Mouse (Mus musculus) T-cell, adult 2 months (primary cell): Measurements from ENCODE around the gene Eef1a2.
"Not testable (repeated sequence)": the region's sequence is repeated elsewhere in the genome, so short reads cannot be mapped to it uniquely, and the experiment has no call there.

ENCODE experiments used
- DNase-seq: peaks from one replicate; pipeline ENCODE4 v3.0.0; 2022; ENCODE audit warnings: low spot score

Gene Eef1a2

DNA sequence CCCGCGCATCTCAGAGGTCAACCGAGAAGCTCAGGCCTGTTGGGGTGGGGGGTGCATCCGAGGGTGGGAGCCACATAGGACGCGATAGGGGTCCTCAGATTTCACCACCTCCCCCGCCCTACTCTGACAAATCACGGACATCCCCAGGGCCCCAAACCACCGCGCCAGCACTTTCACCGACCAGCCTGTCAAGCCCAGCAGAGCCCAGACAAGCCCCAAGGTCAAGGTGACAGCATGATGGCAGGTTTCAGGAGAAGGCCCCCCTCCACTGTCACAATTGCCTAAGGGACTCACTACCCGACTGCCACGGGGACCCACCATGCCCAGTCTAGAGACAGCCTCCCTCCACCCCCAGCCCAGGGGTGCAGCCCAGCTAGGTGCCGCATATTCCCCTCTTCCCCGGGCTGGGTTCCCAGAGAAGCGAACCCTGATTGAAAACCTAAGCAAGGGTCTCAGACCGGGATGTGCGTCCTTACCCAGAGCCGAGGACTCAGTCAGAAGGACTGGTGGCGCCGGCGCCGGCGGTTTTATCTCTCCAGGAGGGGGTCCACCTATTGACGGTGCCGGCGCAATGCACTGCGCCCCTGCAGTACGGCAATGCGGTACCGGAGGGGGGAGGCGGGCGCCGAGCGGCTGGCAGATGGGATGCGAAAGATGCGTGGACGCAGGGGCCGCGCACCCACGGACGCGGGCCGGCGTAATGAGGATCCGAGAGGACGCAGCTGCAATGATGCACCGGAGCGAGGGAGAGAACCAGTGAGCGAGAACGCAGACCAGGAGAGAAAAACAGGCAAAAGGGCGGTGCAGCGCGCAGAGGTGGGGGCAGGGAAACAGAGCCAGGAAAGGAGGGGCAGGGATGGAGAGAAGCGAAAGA lies at the start of gene Eef1a2:
Gene Eef1a2, minus strand, starts transcription at position 767 of the 874 bp plus-strand sequence.
- no peak for DNase-seq

DNA sequence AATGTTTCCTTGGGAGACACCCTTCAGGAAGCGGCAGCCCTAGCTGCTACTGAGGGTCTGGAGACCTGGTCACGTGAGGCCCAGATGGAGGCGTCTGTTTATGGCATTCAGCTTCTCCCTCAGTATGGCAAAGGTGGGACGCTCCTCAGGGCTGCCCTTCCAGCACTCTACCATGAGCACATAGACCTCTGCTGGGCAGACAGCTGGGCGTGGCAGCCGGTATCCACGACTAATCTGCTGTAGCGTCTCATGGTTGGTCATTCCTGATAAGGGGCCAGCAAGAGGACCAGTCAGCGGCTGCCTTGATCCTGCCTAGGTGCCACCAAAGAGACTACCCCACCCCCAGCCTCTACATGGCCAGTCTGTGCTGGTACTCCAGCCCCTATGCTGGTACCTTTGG lies 49.3 kb upstream of the Eef1a2 start:
- no peak for DNase-seq

DNA sequence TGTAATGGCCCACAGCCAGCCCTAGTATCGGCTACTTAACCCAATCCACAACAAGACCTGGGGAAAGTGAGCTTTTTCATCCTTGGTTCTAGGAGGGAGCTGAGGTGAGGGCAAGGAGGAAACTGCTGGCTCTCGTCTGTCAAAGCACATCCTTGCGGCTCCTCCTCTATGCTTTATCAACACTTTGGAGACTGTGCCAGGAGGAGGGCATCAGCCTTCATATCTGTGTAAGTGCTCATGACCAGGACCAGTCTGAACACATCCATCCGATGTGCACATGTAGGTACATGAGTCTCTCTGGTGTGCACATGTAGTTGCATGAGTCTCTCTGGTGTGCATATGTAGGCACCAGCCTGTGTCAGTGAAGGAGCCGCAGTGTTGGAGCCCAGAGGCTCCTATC lies 48.9 kb upstream of the Eef1a2 start:
- no peak for DNase-seq

DNA sequence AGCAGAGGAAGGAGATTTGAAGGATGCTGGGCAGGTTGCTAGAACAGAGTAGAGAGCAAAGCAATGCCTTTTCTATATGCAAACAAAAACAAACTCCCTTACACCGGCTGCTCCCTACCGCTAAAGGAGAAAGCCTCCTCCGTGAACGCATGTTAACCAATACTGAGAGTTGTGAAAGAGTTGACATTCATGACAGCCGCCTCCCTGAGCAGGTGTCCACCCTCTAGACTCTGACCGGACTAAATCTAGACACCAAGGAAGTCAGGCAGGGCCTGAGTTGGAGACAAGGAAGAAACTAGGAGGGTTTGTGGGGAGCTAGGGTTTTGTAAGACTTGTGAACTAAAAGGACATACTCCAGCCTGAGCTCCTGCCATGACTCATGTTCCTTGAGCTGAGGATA lies 46.1 kb upstream of the Eef1a2 start:
- no peak for DNase-seq

DNA sequence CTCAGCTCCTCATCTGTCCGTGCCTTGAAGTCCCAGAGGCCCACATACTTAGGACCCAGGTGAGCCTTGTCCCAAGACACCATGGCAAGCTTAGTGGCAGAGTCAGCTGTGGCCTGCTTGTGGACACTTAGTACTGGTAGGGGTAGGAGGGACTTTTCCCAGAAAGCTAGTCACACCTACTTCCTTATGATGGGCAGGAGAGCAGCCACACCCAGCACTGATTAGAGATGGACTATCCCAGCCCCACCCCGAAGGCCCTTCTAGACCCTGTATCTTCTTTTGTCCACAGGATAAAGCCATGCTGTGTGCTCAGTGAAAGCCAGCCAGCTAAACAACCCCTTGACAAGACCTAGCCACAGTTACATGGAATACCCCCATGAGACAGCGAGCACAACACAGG lies 45.6 kb upstream of the Eef1a2 start, which contains the start of gene Ptk6:
Gene Ptk6, minus strand, starts transcription at position 368 of the 400 bp plus-strand sequence.
- DNase-seq, result no peak

DNA sequence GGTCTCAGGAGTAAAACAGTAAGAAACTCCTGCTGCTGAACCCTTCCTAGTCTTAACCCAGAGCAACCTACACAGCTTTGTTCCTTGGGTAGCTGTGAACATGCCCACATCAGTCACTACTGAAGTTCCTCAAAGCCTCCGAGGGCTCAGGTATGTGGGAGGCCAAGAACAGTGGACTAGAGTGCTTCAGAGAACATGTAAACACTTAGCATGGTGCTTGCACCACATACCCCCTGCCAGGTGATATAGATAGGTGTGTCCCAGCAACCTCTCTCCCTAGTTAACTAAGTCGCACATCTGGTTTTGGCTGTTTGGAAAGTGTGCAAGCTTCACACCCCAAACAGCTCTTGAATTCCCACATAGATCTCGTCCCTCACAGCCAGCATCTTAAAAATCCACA lies 44.8 kb upstream of the Eef1a2 start:
- DNase-seq, result no peak

DNA sequence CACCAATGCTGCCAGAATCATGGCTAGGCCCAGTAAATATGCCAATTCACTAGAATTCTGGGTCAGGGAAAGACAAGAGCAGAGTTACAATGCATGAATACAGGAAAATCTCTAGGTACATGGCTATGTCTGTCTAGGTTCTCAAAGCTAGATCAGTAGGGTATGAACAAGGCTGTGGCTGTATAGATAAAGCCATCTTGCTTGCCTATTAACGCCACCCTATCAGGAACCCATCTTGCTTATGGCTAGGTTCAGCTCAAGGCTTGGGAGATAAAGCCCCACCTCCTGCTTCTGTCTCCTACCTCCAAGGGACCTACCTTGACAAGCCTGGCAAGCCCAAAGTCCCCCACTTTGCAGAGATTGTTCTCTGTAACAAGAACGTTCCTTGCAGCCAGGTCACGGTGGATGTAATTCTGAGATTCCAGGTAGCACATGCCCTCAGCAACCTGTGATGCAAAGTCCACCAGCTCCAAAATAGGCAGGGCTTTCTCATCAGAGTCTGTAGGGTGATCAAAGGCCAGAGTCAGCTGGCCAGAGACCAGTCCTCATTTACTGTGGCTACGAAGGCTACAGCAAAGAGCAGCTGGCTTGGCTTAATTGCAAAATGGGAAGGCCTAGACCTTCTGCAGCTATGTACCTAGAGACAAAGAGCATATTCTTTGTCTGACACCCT lies 40.0 kb upstream of the Eef1a2 start:
- no peak for DNase-seq

DNA sequence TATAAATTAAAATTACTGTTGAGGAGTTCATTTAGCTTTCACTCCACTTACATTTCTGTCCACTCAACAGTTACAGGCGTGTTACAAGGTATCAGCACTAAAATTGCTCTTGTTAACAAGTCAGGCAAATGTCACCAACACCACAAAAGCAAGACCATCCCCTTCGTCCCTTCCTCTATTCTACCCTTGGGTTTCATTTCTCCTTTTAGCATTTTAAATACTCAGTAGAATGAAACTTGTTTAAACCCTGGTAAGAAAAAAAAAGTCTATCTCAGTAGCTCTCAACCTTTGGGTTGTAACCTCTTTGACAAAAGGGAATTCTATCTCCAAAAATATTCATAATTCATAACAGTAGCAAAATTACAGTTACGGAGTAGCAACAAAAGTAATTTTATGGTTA lies 36.2 kb upstream of the Eef1a2 start:
- no peak for DNase-seq

DNA sequence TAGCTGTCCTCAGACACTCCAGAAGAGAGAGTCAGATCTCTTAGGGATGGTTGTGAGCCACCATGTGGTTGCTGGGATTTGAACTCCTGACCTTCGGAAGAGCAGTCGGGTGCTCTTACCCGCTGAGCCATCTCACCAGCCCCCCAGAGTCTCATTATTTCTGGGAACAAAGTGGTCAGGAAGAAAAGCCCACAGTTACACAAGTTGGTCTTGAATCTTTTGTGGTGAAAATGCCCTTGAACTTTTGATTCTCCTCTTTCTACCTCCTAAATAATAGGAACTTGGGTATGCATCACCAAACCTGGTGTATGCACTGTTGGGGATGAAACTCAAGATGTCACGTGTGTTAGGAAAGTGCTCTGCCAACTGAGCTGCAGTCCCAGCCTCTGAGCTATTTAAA lies 35.1 kb upstream of the Eef1a2 start:
- no peak for DNase-seq

DNA sequence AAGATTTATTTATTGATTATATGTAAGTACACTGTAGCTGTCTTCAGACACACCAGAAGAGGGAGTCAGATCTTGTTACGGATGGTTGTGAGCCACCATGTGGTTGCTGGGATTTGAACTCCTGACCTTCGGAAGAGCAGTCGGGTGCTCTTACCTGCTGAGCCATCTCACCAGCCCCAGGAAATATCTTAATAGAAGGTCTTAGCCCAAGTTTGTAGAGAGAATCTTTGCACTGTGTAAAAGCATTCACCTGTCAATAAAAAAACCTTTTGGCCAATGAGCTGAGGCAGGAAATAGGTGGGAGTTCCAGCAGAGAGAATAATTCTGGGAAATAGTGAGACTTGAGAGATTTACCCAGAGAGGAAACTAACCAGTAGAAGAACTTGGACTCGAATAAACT lies 34.6 kb upstream of the Eef1a2 start:
- DNase-seq, result not testable (repeated sequence)

DNA sequence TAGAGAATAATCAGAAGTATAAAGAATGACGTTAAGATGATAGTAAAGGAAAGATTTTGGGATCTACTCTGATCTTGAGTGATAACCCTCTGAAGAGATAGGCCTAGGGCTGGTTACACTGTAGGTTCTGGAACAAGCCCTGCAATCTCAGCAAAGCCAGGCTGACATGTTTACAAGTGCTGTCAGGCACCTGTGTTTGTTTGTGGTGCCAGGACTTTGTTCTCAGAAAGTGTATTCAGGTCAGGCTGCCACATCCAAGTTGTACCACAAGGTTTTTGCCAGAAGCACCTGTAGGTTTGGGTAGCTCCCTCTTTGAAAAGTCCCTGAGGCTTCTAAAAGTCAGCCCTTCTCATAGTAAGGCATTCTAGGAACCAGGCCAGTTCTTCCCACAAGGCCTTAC lies 32.5 kb upstream of the Eef1a2 start:
- DNase-seq, result no peak

DNA sequence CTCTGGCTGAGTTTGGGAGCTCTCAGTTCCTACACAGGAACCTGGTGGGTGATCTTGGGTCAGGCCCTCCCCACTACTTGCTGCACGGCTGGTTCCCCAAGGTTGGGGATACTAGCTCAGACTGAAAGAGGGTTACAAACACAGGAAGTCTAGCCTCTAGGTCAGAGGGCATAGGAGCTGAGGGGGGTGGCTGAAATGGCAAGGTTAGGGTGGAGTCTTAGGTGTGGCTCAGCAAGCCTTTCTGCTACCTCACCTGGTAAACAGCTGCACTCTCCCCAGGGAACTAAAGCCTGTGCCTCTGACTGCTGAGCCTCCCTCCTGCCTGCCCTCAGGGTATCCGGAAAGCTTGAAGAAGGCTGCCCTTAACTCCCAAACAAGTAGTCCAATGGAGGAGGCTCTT lies 31.9 kb upstream of the Eef1a2 start:
- DNase-seq, result peak; percentile 16

DNA sequence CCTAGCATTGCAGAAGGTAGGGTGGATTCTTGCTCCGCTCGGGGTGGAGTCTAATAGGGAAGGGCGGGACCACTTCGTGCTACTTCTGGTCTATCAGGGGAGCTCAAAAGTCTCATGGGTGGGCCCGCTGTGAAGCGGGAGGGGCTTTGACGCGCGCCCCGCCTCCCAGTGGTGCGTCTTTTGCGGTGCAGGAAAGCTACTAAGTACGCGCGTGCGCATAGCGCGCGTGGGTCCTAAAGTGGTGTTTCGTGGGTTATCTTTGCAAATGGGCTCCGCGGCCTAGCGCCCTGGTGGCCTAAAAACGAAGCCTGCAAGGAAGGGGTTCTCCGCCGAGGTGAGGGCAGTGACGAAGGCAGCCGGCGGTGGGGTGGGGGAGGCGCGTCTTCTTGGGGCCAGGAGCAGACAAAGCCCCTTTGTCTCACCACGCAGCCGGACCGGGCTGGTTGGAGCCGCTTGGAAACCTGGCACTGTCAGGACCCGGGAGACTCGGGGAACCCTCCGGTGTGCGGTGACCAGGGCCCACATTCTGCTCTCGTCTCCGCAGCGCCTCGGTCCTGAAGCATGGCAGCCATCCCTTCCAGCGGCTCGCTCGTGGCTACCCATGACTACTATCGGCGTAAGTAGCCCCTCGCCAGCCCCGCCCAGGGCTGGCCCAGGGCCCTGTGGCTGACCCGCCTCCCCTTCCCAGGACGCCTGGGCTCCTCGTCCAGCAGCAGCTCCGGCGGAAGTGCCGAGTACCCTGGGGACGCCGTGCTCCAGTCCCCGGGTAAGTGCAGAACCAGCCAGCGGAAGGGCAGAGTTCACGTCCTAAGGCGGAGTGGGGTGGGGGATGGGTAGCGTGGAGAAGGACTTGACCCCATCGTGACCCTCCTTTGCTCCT lies 30.5 kb upstream of the Eef1a2 start, which contains the start of gene Ppdpf:
Gene Ppdpf, plus strand, starts transcription at position 127 of the 880 bp plus-strand sequence.
- DNase-seq, result peak; percentile 98

DNA sequence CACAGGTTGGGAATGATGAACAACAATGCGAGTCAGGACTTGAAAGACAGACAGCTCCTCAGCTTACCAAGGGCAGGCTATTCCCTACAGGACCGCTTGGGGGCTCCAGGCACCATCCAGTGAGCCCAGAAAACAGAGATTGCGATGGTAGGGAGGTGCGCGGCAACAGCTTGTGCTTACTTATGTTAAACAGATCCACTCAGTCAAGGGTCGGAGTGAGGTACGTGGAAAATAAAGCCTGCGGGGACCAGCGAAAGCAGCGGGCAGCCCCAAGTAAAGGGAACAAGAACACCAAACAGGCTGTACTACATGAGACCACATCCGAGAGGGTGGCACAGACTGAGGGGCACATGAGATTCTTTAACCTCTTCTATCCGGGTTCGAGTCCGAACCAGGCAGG lies 29.8 kb upstream of the Eef1a2 start:
- peak; percentile 87 for DNase-seq

DNA sequence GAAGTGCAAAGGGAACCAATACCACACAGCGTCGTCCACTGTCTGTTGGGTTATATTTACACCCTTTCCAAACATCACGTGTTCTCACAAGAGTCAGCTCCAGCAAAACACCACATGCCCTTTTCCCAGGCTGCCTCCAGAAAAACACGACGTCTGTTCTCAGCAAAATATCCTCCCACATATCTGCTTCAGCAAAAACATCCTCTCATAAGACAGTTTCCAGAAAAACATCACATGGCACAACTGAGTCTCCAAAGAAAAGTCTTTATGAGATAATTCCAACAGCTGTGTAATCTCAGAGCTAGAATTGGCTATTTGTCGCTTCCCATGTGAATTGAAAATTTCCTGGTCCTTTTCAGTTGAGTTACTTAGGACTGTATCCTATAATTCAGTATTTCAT lies 24.1 kb upstream of the Eef1a2 start:
- no peak for DNase-seq

DNA sequence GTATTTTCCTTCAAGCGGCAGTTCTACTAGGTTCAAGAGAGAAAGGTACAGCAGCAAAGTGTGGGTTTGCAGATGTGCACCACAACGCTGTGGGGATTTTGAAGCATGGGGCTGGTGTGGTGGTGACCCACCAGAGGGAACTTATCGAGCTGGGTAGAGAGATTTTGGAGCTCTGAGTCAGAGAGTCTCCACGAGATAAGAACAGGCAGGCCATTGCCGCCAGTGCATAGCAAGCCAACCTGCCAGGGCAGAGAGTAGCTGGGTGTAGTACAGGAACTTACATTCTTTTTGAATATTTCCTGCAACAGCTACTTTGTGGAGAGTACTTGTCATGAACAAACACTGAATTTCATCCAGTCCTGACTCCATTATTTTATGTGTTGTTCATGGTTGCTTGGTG lies 21.7 kb upstream of the Eef1a2 start:
- DNase-seq, result no peak

DNA sequence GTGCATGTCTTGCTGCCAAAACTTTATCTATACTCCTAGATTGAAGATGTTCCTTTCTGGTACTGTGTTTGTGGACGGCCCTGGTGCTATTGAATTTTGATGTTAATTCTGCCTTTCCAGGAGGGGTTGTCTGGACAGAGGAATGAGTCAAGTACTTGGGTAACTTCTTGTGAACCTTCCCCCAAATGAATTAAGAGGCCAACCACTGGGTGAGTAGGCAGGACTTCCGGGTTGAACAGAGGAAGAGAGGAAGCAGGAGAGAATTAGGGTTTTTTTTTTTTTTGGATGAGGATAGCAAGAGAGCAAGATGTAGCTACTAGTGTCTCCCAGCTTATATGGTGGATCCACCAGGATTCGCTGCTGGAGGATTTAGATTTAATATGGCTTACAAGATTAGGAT lies 21.2 kb upstream of the Eef1a2 start:
- no peak for DNase-seq

DNA sequence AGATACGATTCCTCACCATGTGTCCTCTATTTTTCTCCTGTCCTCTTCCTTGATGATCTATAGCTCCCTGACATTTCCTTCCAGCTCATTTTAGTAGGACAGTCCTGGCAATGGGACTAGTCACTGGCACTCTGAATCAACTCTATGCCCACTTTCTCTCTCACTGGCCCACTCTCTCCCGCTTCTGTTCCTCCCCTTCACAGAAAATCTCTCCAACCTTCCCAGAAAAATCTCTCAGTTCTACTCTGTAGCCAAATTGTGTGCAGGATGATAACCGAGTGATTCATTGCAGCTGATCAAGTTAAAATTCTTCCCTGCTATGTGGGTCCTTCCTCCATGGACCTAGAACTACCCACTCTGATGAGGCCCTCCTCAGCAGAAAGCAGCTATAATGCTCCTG lies 17.8 kb upstream of the Eef1a2 start:
- DNase-seq, result no peak

DNA sequence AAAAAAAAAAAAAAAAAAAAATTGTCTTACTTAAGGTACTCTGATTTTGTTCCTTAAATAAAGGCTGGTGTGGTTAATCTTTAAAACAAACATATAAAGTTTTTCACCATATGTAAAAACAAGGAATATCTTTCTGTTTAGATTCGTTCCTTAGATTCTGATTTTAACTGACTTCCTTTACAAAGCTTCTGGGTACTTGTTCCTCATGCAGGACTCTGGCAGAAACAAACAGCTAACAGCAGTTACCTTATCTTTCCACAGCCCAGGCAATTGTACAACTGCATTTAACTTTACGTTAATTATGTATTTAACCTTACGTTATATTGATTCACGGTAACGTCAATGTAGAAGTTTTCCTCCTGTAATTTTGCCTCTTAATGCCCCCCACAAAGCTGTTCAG lies 9.7 kb upstream of the Eef1a2 start:
- DNase-seq, result no peak

DNA sequence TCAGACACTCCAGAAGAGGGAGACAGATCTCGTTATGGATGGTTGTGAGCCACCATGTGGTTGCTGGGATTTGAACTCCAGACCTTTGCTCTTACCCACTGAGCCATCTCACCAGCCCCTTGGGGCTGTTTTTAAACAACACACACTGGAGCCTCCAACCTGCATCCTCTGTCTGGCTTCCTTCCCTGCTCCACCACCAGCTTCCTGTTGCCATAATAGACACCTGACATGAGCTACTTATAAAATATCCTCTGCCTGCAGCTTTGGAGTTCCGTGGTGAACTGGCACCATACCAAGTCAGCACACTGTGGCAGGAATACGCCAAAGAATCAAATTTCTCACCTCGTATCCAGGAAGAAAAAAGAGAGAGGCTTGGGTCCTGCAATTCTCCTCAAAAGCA lies 4.0 kb upstream of the Eef1a2 start:
- DNase-seq, result no peak

DNA sequence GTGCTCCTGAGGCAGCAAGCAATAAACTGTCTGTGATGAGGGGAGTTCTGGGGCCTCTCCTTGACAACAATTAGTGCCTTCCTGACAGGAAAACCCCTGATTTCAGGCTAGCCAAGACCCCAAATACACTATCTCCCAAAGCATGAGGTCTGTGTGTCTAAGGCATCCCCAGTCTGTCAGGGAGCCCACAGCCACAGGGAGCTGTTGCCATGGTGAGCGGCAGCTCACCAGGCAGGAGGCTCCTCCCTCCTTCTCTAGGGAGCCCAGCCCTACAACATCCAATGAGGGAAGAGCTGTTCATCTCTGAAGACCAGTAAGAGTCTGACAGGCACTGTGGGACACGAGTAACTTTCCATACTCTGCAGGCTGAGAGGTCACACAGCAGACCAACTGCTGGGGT lies 3.0 kb upstream of the Eef1a2 start:
- DNase-seq, result no peak

DNA sequence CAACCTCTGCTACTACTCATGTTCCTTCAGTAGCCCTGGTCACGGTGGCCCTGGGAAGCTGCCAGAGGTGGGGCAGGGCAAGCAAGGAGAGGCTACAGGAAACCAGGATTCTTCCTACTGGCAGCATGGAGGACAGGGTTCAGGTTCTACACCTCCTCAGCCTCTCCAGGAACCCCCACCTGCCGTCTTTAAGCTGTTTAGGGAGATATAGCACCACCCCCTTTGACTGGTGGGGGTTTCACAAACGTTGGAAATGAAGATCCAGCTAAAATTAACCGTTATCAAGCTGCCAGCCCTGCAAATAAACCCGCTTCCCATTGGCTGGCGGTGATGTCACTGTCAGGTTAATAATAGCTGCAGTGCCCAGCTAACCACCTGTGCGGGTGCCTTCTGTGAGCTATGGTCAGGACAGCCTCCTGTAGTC lies 2.3 kb upstream of the Eef1a2 start:
- DNase-seq, result no peak
